Mouse (Mus musculus) limb, embryonic 15.5 days (tissue): ENCODE measurements at regions not wholly inside any gene's neighbourhood (a gene's known extent, or its start where the extent isn't known, plus 50 kb on each side); places are given as distances from the start of the nearest gene placed in this dataset.
"Not testable (repeated sequence)": the region's sequence is repeated elsewhere in the genome, so short reads cannot be mapped to it uniquely, and the experiment has no call there.

Source experiments
- ATAC-seq: fragments of 200-750 bp; cut with Nextera tagmentation; 2 replicates; pipeline ENCODE4 v1.8.0; 2017; ENCODE audit warnings: low read depth, moderate TSS enrichment; ENCODE audit not compliant: insufficient number of reproducible peaks, low FRiP score, low TSS enrichment
- H3K27ac ChIP-seq: fragments of 300-500 bp; sonication (generic); 2 replicates; pipeline ENCODE4 v1.5.1; 2015; ENCODE audit warnings: moderate library complexity, mild to moderate bottlenecking, inconsistent platforms
- H3K27me3 ChIP-seq: fragments of 300-500 bp; sonication (generic); 2 replicates; pipeline ENCODE4 v1.6.1; 2015; ENCODE audit warnings: inconsistent platforms
- H3K36me3 ChIP-seq: fragments of 300-500 bp; sonication (generic); 2 replicates; pipeline ENCODE4 v1.6.1; 2015; ENCODE audit warnings: inconsistent platforms
- H3K4me1 ChIP-seq: fragments of 300-500 bp; sonication (generic); 2 replicates; pipeline ENCODE4 v1.6.1; 2015; ENCODE audit warnings: inconsistent platforms
- H3K4me2 ChIP-seq: fragments of 300-500 bp; sonication (generic); 2 replicates; pipeline ENCODE4 v1.6.1; 2015; ENCODE audit warnings: mild to moderate bottlenecking, inconsistent platforms
- H3K4me3 ChIP-seq: fragments of 300-500 bp; sonication (generic); 2 replicates; pipeline ENCODE4 v1.5.1; 2015; ENCODE audit warnings: mild to moderate bottlenecking, inconsistent platforms
- H3K9ac ChIP-seq: fragments of 300-500 bp; sonication (generic); 2 replicates; pipeline ENCODE4 v1.6.1; 2015; ENCODE audit warnings: inconsistent platforms
- H3K9me3 ChIP-seq: fragments of 300-500 bp; sonication (generic); 2 replicates; pipeline ENCODE4 v1.6.1; 2016; ENCODE audit warnings: inconsistent platforms
- WGBS: fragments of 180-500 bp; shearing (Covaris S2); methylation state at CpG from one replicate; pipeline ENCODE4 v1.1.7; 2015; 5-methylcytosine and 5-hydroxymethylcytosine counted together

- no peak overlapping the region for H3K4me2 ChIP-seq
- no peaks in the 10 kb centered on the region for H3K4me1 ChIP-seq
- no peak overlapping the region for H3K9ac ChIP-seq
- H3K27ac ChIP-seq: no peak overlapping the region
- ATAC-seq: no peak
- H3K9me3 ChIP-seq: no peaks in the 10 kb centered on the region
- WGBS: 56% methylated on average over 2 of the region's 2 CpGs
- H3K4me3 ChIP-seq: no peak overlapping the region
- H3K27me3 ChIP-seq: no peaks in the 10 kb centered on the region
- H3K36me3 ChIP-seq: no peaks in the 10 kb centered on the region
Observed at GRCm38 (mm10) chr9:94155581-94155980, 382.3 kb downstream of the 1190002N15Rik start.

GRCm38 (mm10) chr9:94148474-94148873 is 389.4 kb downstream of the 1190002N15Rik start:
- 65% methylated on average over 1 of the region's 1 CpGs for WGBS
- no peaks in the 10 kb centered on the region for H3K27me3 ChIP-seq

GRCm38 (mm10) chr9:94146787-94147186 is 391.1 kb downstream of the 1190002N15Rik start:
- H3K9me3 ChIP-seq: no peaks in the 10 kb centered on the region
- no peaks in the 10 kb centered on the region for H3K27me3 ChIP-seq
- H3K4me1 ChIP-seq: no peaks in the 10 kb centered on the region
- H3K4me2 ChIP-seq: no peak overlapping the region
- H3K36me3 ChIP-seq: no peaks in the 10 kb centered on the region
- no peak overlapping the region for H3K4me3 ChIP-seq
- no peak overlapping the region for H3K9ac ChIP-seq
- no peak overlapping the region for H3K27ac ChIP-seq
- ATAC-seq: no peak
- WGBS: 85% methylated on average over 3 of the region's 3 CpGs

More at GRCm38 (mm10) chr9:94148474-94148873, 389.4 kb downstream of the 1190002N15Rik start:
- no peaks in the 10 kb centered on the region for H3K9me3 ChIP-seq
- no peak overlapping the region for H3K27ac ChIP-seq
- no peaks in the 10 kb centered on the region for H3K36me3 ChIP-seq
- ATAC-seq: no peak
- no peak overlapping the region for H3K9ac ChIP-seq
- no peaks in the 10 kb centered on the region for H3K4me1 ChIP-seq
- no peak overlapping the region for H3K4me3 ChIP-seq
- H3K4me2 ChIP-seq: no peak overlapping the region

- 73% methylated on average over 1 of the region's 1 CpGs for WGBS
Observed at GRCm38 (mm10) chr9:94136444-94136843, 401.4 kb downstream of the 1190002N15Rik start.

GRCm38 (mm10) chr9:94133682-94134081 is 404.2 kb downstream of the 1190002N15Rik start:
- ATAC-seq: no peak
- WGBS: 79% methylated on average over 2 of the region's 2 CpGs
- H3K27ac ChIP-seq: no peak overlapping the region

More at GRCm38 (mm10) chr9:94136444-94136843, 401.4 kb downstream of the 1190002N15Rik start:
- no peak for ATAC-seq
- Histone ChIP-seq H3K4me3 (no peak overlapping the region), H3K4me2 (no peak overlapping the region), H3K27me3 (no peaks in the 10 kb centered on the region), H3K9ac (no peak overlapping the region), H3K9me3 (no peaks in the 10 kb centered on the region), H3K4me1 (no peaks in the 10 kb centered on the region), H3K27ac (no peak overlapping the region), H3K36me3 (no peaks in the 10 kb centered on the region)

GRCm38 (mm10) chr9:94131367-94131766 is 406.5 kb downstream of the 1190002N15Rik start:
- Histone ChIP-seq H3K4me3 (no peak overlapping the region), H3K36me3 (no peaks in the 10 kb centered on the region), H3K9ac (no peak overlapping the region), H3K27me3 (no peaks in the 10 kb centered on the region), H3K4me2 (no peak overlapping the region), H3K27ac (no peak overlapping the region), H3K9me3 (no peaks in the 10 kb centered on the region), H3K4me1 (no peaks in the 10 kb centered on the region)
- 93% methylated on average over 1 of the region's 1 CpGs for WGBS
- ATAC-seq: no peak

More at GRCm38 (mm10) chr9:94133682-94134081, 404.2 kb downstream of the 1190002N15Rik start:
- H3K4me3 ChIP-seq: no peak overlapping the region
- no peaks in the 10 kb centered on the region for H3K27me3 ChIP-seq
- no peaks in the 10 kb centered on the region for H3K4me1 ChIP-seq
- no peak overlapping the region for H3K4me2 ChIP-seq
- no peak overlapping the region for H3K9ac ChIP-seq
- no peaks in the 10 kb centered on the region for H3K9me3 ChIP-seq
- H3K36me3 ChIP-seq: no peaks in the 10 kb centered on the region

- ATAC-seq: no peak
- no peaks in the 10 kb centered on the region for H3K4me1 ChIP-seq
- H3K36me3 ChIP-seq: no peaks in the 10 kb centered on the region
- no peaks in the 10 kb centered on the region for H3K27me3 ChIP-seq
- H3K27ac ChIP-seq: no peak overlapping the region
- no peaks in the 10 kb centered on the region for H3K9me3 ChIP-seq
- H3K4me2 ChIP-seq: no peak overlapping the region
- H3K4me3 ChIP-seq: no peak overlapping the region
- H3K9ac ChIP-seq: no peak overlapping the region
- 84% methylated on average over 5 of the region's 5 CpGs for WGBS
Observed at GRCm38 (mm10) chr9:94116961-94117360, 420.9 kb downstream of the 1190002N15Rik start.

GRCm38 (mm10) chr9:94107701-94108100 is 430.2 kb downstream of the 1190002N15Rik start:
- WGBS: 43% methylated on average over 1 of the region's 1 CpGs

GRCm38 (mm10) chr9:94104669-94105068 is 433.2 kb downstream of the 1190002N15Rik start:
- H3K4me1 ChIP-seq: no peaks in the 10 kb centered on the region
- ATAC-seq: no peak
- H3K4me2 ChIP-seq: no peak overlapping the region
- WGBS: 66% methylated on average over 4 of the region's 4 CpGs
- H3K4me3 ChIP-seq: no peak overlapping the region
- no peaks in the 10 kb centered on the region for H3K27me3 ChIP-seq
- H3K27ac ChIP-seq: no peak overlapping the region
- H3K9ac ChIP-seq: no peak overlapping the region
- no peaks in the 10 kb centered on the region for H3K36me3 ChIP-seq
- no peaks in the 10 kb centered on the region for H3K9me3 ChIP-seq

More at GRCm38 (mm10) chr9:94107701-94108100, 430.2 kb downstream of the 1190002N15Rik start:
- H3K4me3 ChIP-seq, H3K4me1 ChIP-seq, H3K27ac ChIP-seq, ATAC-seq, H3K36me3 ChIP-seq, H3K4me2 ChIP-seq, H3K27me3 ChIP-seq, H3K9me3 ChIP-seq, H3K9ac ChIP-seq: not testable (repeated sequence)

- H3K36me3 ChIP-seq: no peaks in the 10 kb centered on the region
- no peak overlapping the region for H3K4me3 ChIP-seq
- 48% methylated on average over 3 of the region's 3 CpGs for WGBS
- H3K27ac ChIP-seq: no peak overlapping the region
- H3K9me3 ChIP-seq: no peaks in the 10 kb centered on the region
- no peaks in the 10 kb centered on the region for H3K27me3 ChIP-seq
- H3K9ac ChIP-seq: no peak overlapping the region
- no peak for ATAC-seq
- no peak overlapping the region for H3K4me2 ChIP-seq
- H3K4me1 ChIP-seq: no peaks in the 10 kb centered on the region
Observed at GRCm38 (mm10) chr9:94101958-94102357, 435.9 kb downstream of the 1190002N15Rik start.

GRCm38 (mm10) chr9:94094800-94095199 is 443.1 kb downstream of the 1190002N15Rik start:
- no peaks in the 10 kb centered on the region for H3K27me3 ChIP-seq
- H3K4me3 ChIP-seq: no peak overlapping the region
- H3K4me1 ChIP-seq: no peaks in the 10 kb centered on the region
- H3K9me3 ChIP-seq: no peaks in the 10 kb centered on the region
- H3K4me2 ChIP-seq: no peak overlapping the region
- 74% methylated on average over 2 of the region's 2 CpGs for WGBS
- no peak overlapping the region for H3K27ac ChIP-seq
- H3K36me3 ChIP-seq: no peaks in the 10 kb centered on the region
- H3K9ac ChIP-seq: no peak overlapping the region
- no peak for ATAC-seq

- Histone ChIP-seq H3K9me3 (no peaks in the 10 kb centered on the region), H3K9ac (no peak overlapping the region), H3K4me2 (no peak overlapping the region), H3K27me3 (no peaks in the 10 kb centered on the region), H3K4me3 (no peak overlapping the region), H3K27ac (no peak overlapping the region), H3K36me3 (no peaks in the 10 kb centered on the region), H3K4me1 (no peaks in the 10 kb centered on the region)
- WGBS: 38% methylated on average over 7 of the region's 7 CpGs
- no peak for ATAC-seq
Observed at GRCm38 (mm10) chr9:94091658-94092225, 446.1 kb downstream of the 1190002N15Rik start.

GRCm38 (mm10) chr9:94089759-94090158 is 448.1 kb downstream of the 1190002N15Rik start:
- Histone ChIP-seq H3K27me3 (no peaks in the 10 kb centered on the region), H3K4me2 (no peak overlapping the region), H3K9ac (no peak overlapping the region), H3K4me3 (no peak overlapping the region), H3K4me1 (no peaks in the 10 kb centered on the region), H3K9me3 (no peaks in the 10 kb centered on the region), H3K36me3 (no peaks in the 10 kb centered on the region), H3K27ac (no peak overlapping the region)
- ATAC-seq: no peak
- WGBS: 76% methylated on average over 1 of the region's 1 CpGs
